1 mouse cellular context compared by ENCODE assay signal in the genomic region with DNA sequence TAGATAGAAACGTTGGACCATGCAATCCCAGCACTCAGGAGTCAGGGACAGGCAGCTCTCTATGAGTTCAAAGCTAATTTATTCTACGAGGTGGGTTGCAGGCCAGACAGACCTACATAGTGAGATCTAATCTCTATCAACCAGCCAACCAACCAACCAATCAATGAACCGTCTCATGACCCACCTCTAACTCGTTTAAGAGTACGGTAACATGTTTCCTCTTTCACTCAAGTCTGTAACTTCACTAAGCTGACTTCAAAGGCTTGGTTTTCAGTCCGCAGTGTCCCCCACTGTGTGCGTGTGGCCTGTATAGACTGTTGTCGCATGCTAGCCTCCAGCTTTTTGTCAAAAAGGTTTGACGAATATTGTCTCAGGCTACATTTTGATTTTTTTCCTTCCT.
A peak's percentile ranks its signal among the peaks of the same experiment; 100 is the strongest.
TF ChIP-seq lines count a peak whose summit lies in the region.

No protein-coding gene starts in this region.

TF ChIP-seq in MEL, 35 proteins besides CTCF, POLR2A, EP300 and RAD21 (continued from another document):
- TF ChIP-seq ZMIZ1 (IDR thresholded peaks at IDR 0.05; ENCODE audit: low read depth, low read length) (no peak), TCF12 (IDR thresholded peaks at IDR 0.05; ENCODE audit: low read depth, low read length) (0 out of 2 replicates have a peak, but pooled peaks have one; percentile 12), MAFK (IDR thresholded peaks at IDR 0.05; ENCODE audit: borderline replicate concordance, low read depth, low read length) (no peak), MAZ (IDR thresholded peaks at IDR 0.05; ENCODE audit: low read depth, low read length) (no peak)
